Mouse (Mus musculus): Measurements from ENCODE around the gene Ovca2.

DNA sequence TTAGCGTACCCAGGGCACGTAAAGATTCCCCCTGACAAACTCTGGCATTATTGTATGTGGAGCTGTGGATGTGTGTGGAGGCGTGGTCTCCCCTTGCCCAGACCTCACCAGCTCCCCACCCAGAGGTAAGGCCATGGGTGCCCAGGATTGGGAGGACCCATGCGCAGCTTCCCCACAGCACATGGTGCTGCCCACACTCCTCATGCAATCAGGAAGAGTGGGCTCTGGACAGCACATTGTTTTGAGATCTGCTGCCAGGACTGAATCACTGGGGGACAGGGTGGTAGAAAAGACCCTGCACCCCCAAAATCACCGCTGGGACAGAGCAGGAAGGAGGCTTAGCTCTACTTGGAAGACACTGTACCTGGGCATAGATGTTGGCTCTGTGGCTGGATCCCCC, 5.9 kb upstream of the Ovca2 start:
- no peak for TF ChIP-seq CTCF (IDR thresholded peaks at IDR 0.05; ENCODE audit: extremely low read depth, insufficient read length, insufficient replicate concordance, low read depth, low read length)
- TF ChIP-seq POLR2A (IDR thresholded peaks at IDR 0.05; ENCODE audit: low read depth, low read length) = no peak
